Mouse (Mus musculus): ENCODE results near the gene Gm12216. TPM values are rescaled to one million over a fixed set of nuclear protein-coding genes. Genes with fewer than 3 reads are reported as not detected.
A peak's percentile ranks its signal among the peaks of the same experiment; 100 is the strongest.
"Not testable (repeated sequence)": the region's sequence is repeated elsewhere in the genome, so short reads cannot be mapped to it uniquely, and the experiment has no call there.

The Gm12216 gene
- polyA plus RNA-seq, 1 experiment from 2014 or later, result 0.58 TPM

DNA sequence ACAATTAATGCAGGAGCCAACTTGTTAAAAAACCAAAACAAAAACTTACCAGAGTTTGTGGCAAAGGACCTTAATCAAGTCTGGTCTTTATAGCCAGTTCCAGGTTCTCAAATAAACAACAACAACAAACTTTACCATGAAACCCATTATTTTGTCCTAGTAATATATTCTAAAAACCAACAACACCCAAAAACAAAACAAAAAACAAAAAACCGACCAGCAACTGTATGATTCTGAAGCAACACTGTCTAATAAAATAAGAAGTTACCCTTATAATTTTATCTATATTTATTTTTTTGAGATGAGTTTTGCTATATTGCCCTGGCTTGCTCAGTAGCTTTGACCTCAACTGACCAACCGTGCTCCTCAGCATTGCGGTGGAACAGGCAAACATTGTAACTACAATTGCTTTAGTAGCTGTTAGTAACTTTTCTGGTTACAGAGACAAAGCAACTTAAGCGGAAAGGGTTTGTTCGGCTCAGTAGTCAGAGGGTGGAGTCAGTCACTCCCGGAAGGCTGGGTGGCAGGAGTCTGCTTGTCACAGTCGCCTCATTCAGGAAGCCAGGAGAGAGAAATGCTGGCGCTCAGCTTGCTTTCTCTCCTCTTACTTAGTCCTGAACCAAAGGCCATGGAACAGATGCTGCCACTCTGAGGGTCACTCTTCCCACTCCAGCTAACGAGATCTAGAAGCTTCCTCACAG lies 33.8 kb upstream of the Gm12216 start:
- no peak for TF ChIP-seq CTCF (IDR thresholded peaks at IDR 0.05)
- ChIA-PET POLR2A (no interaction called here), CTCF (interaction anchor here (1.4 to 1.8 kb wide), 2 partner anchors 10 to 56 kb away, joined by 3 read pairs; no protein-coding TSS in a partner anchor)

DNA sequence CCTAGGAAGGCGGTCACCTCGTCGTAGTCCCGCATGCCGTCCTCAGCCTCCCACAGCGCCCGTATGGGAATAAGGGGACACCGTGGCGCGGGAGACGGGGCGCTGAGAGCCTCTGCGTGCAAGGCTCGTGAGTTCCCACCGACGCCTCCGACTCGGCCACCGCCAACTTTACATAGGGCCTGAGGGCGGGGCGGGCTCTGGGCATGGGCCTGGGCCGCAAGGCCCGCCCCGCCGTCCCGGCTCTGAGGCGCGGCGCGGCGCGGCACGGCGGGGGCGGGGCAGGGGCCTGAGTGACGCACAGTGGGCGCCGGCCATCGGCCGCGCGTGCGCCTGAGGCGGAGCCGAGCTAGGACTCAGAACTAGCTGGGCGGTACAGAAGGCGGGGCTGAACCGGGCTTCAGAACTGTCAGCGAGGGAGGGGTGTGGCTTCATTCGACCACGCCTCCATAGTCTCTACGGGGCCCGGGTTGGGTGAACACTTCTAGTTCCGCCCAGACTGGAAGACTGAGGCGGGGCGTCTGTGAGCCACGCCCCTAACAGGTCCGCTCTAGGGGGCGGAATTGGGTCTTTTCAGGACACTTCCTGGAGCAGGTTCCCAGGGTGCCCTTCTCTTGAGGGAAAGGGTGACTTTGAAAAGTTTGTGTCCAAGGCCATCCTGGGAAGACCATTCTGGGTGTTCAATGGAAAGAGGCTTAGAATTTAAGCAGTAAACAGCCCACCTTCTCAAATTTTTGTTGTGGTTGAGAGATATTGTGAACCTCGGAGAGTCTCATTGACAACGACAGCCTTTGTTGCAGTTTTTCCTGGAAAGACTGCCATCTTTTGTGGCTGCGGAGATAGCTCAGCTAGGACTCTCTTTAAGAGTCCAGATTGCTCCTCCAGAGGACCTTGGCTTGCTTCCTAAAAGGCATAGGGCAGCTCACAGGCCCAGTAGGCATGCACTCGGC lies 32.7 kb upstream of the Gm12216 start, which contains the start of gene Slc22a5:
TSS of gene Slc22a5 (minus strand) at position 156 of the 947 bp plus-strand sequence.
- TF ChIP-seq CTCF (IDR thresholded peaks at IDR 0.05), result no peak
- ChIA-PET POLR2A (no interaction called here), CTCF (interaction anchor here (0.7 to 1.4 kb wide), 2 partner anchors 9 to 57 kb away, joined by 3 read pairs; no protein-coding TSS in a partner anchor)
- ATAC-seq (peak; percentile 92), DNase-seq (ENCODE audit: low read depth, low spot score) (peak; percentile 89)
- no peaks in the 10 kb centered on the region for H3K27me3 ChIP-seq
- in situ Hi-C loops (cut with MboI; ENCODE audit: low pct_unique_long_range_greater_than_20kb), result loop anchor here (25.0 kb wide), 1 partner anchor 429 kb away; the partner anchor contains the start of genes Gm10447, Gm9837 and Shroom1

More for the DNA sequence above, 33.8 kb upstream of the Gm12216 start:
- ATAC-seq (no peak), DNase-seq (ENCODE audit: low read depth, low spot score) (no peak)
- in situ Hi-C loops (cut with MboI; ENCODE audit: low pct_unique_long_range_greater_than_20kb), result loop anchor here (25.0 kb wide), 1 partner anchor 431 kb away; the partner anchor contains the start of genes Gm10447, Gm9837 and Shroom1
- H3K27me3 ChIP-seq, result no peaks in the 10 kb centered on the region

DNA sequence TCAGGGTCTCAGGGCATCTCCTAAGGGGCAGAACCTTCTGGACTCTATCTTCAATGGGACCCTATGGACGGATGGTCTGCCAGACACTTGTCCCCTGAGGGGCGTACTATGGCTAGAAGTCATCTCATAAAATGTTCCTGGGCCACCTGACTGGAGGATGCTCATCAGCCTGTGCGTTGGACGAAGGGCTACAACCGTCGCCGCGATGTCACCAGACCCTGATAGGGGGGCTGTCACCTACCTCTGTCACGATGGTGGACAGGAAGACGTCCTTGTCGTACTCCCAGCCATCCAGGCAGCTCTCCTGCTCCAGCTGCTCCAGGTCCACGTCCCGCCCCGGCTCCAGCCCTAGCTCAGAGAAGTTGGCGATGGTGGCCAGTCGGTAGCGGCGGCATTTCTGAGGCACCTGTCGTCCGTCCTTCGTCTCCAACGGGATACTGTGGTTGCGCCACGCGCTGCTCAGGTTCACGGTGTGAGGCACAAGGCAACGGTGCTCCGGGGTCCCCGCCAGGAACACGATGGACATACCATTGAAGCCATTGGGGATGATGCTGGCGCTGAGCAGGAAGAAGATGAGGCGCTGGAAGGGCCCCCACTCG lies 31.9 kb upstream of the Gm12216 start:
- TF ChIP-seq CTCF (IDR thresholded peaks at IDR 0.05), result no peak
- DNase-seq (ENCODE audit: low read depth, low spot score), result no peak
- in situ Hi-C loops (cut with MboI; ENCODE audit: low pct_unique_long_range_greater_than_20kb), result loop anchor here (25.0 kb wide), 1 partner anchor 429 kb away; the partner anchor contains the start of genes Gm10447, Gm9837 and Shroom1
- ATAC-seq, result peak; percentile 22
- H3K27me3 ChIP-seq, result no peaks in the 10 kb centered on the region
- CTCF ChIA-PET, result no interaction called here
- POLR2A ChIA-PET, result no interaction called here

DNA sequence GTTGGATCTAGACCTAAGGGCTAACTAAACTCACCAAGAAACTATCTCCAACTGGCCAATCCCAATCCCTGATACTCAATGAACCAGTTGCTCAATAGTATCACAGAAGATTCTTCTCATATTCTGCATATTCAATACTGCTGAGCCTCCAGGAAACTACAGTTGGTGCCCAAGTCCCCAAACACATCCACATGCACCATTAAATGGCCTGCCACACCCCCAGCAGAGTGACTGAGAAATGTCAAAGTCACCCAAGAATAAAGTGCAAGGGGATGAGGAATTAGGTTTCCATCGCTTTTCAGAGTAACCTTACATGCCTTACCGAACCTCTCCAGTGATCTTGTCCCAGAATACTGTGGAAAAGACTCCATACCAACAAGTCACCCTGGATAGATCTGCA lies 31.2 kb upstream of the Gm12216 start:
- ChIA-PET CTCF (no interaction called here), POLR2A (interaction anchor here (0.6 kb wide), 1 partner anchor 46 kb away, joined by 3 read pairs; no protein-coding TSS in a partner anchor)
- ATAC-seq, result no peak
- in situ Hi-C loops (cut with MboI; ENCODE audit: low pct_unique_long_range_greater_than_20kb), result loop anchor here (25.0 kb wide), 1 partner anchor 428 kb away; the partner anchor contains the start of genes Gm10447, Gm9837 and Shroom1
- TF ChIP-seq CTCF (IDR thresholded peaks at IDR 0.05), result no peak
- no peak for DNase-seq (ENCODE audit: low read depth, low spot score)
- no peaks in the 10 kb centered on the region for H3K27me3 ChIP-seq

DNA sequence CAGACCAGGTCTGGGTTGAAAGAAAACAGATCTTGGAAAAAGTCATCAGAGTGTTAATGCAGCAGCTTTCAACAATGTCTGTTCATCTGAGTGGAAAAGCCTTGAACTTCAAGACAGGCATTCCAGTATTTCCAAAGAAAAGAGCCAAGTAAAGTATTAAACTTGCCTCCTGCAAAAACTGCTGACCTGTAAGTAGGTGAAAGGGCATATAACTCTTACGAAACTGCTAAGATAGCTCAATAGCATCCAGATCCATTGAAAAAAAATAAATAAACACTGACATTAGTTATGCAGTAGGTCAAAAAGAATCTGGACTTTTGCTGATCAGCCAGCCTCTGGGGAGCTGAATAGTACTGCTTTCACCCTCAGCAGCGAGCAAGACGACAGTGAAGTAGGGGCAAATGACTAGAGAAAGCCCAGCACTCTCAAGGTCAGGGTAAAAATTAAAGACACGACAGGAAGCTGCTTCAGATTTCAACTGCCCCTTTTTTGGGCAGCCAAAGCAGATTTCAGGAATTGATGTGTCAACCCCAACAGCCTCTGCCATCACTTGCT lies 30.1 kb upstream of the Gm12216 start:
- POLR2A ChIA-PET, result interaction anchor here (0.9 to 1.2 kb wide), 2 partner anchors 12 to 31 kb away, joined by 3 read pairs; no protein-coding TSS in a partner anchor
- ATAC-seq, result no peak
- no peak for TF ChIP-seq CTCF (IDR thresholded peaks at IDR 0.05)
- H3K27me3 ChIP-seq, result no peaks in the 10 kb centered on the region
- in situ Hi-C loops (cut with MboI; ENCODE audit: low pct_unique_long_range_greater_than_20kb), result loop anchor here (25.0 kb wide), 1 partner anchor 427 kb away; the partner anchor contains the start of genes Gm10447, Gm9837 and Shroom1
- CTCF ChIA-PET, result interaction anchor here (1.1 to 1.3 kb wide), 2 partner anchors 9 to 39 kb away, joined by 4 read pairs; no protein-coding TSS in a partner anchor
- peak; percentile 28 for DNase-seq (ENCODE audit: low read depth, low spot score)

DNA sequence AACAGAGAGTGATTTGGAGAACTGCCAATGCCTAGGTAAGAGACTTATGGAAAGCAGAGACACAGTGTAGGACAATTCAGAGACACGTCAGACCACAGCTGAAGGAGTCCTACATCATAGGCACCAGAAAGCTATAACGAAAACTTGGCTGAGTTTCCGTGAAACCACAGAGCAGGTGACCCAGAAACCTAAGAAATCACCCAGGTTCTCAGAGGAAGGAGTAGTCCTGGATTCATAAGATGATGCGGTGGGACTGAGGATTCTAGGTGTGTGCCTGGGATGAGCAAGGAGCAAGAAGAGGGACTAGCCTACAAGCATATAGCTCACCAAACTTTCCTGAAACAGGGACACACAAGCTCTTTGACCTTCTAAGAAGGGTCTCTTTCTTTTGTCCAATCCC lies 29.2 kb upstream of the Gm12216 start:
- H3K27me3 ChIP-seq, result no peaks in the 10 kb centered on the region
- ATAC-seq (no peak), DNase-seq (ENCODE audit: low read depth, low spot score) (no peak)
- TF ChIP-seq CTCF (IDR thresholded peaks at IDR 0.05), result no peak
- CTCF ChIA-PET, result interaction anchor here (1.0 to 1.3 kb wide), 2 partner anchors 8 to 153 kb away, joined by 3 to 4 read pairs; no protein-coding TSS in a partner anchor
- in situ Hi-C loops (cut with MboI; ENCODE audit: low pct_unique_long_range_greater_than_20kb), result loop anchor here (25.0 kb wide), 1 partner anchor 426 kb away; the partner anchor contains the start of genes Gm10447, Gm9837 and Shroom1
- POLR2A ChIA-PET, result interaction anchor here (1.2 kb wide), 1 partner anchor 30 kb away, joined by 3 read pairs; no protein-coding TSS in a partner anchor

DNA sequence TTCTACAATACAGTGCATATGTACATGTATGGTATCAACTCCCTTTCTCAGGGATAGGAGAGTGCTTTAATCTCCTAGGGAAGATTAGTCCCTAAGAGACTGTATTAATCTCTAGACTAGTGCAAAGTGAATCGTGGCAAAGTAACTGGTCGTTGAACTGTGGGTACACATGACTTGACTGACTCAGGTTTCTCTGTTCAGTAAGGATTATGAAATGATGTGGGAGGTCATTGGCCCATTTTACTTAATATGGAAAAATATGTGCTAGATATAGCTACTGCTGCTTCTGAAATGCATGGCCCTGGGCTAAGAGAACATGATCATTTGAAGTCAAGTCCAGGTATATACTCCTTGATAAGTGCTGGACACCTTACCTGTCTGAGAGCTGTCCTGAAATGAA lies 24.2 kb upstream of the Gm12216 start:
- H3K27me3 ChIP-seq, result no peaks in the 10 kb centered on the region
- no peak for ATAC-seq
- in situ Hi-C loops (cut with MboI; ENCODE audit: low pct_unique_long_range_greater_than_20kb), result loop anchor here (25.0 kb wide), 1 partner anchor 421 kb away; the partner anchor contains the start of genes Gm10447, Gm9837 and Shroom1
- no peak for TF ChIP-seq CTCF (IDR thresholded peaks at IDR 0.05)
- ChIA-PET POLR2A (no interaction called here), CTCF (no interaction called here)
- no peak for DNase-seq (ENCODE audit: low read depth, low spot score)

DNA sequence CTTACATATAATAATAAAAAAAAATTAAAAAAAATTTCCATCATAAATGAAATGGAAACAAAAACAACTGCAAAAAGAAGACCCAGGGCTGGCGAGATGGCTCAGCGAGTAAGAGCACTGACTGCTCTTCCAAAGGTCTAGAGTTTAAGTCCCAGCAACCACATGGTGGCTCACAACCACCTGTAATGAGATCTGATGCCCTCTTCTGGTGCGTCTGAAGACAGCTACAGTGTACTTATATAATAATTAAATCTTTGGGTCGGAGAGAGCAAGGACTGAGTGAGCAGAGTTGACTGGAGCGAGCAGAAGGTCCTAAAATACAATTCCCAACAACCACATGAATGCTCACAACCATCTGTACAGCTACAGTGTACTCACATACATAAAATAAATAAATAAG lies 19.0 kb upstream of the Gm12216 start:
- POLR2A ChIA-PET; H3K27me3 ChIP-seq; DNase-seq (ENCODE audit: low read depth, low spot score); ATAC-seq: not testable (repeated sequence)
- in situ Hi-C loops (cut with MboI; ENCODE audit: low pct_unique_long_range_greater_than_20kb), result loop anchor here (25.0 kb wide), 1 partner anchor 416 kb away; the partner anchor contains the start of genes Gm10447, Gm9837 and Shroom1
- CTCF ChIA-PET, result interaction anchor here (1.8 kb wide), 1 partner anchor 141 kb away, joined by 4 read pairs; no protein-coding TSS in a partner anchor
- peak; percentile 33 for TF ChIP-seq CTCF (IDR thresholded peaks at IDR 0.05)

DNA sequence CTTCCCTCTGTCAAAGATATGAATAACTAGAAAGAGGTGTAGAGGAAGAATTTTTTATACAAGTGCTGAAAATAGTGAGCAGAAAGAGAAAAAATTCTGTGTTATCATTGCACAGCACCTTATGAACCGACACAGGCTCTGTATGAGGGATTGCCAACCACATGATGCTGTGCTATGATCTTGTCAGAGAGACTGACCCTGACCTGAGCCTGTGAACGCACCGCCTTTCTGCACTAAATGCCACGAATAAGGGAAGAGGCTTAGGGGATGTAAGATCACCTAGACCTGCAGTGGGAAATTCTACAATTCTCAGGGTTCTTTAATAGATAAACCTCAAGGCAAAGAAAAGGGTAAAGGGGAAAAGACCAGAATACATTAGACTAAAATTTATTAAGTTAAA lies 17.4 kb upstream of the Gm12216 start:
- no peak for TF ChIP-seq CTCF (IDR thresholded peaks at IDR 0.05)
- no peak for DNase-seq (ENCODE audit: low read depth, low spot score)
- no peak for ATAC-seq
- ChIA-PET POLR2A (no interaction called here), CTCF (no interaction called here)
- H3K27me3 ChIP-seq, result no peaks in the 10 kb centered on the region
- in situ Hi-C loops (cut with MboI; ENCODE audit: low pct_unique_long_range_greater_than_20kb), result loop anchor here (25.0 kb wide), 1 partner anchor 414 kb away; the partner anchor contains the start of genes Gm10447, Gm9837 and Shroom1
